Mouse (Mus musculus) CD4-positive, CD25-positive, alpha-beta regulatory T cell (primary cell): ENCODE data around the gene Serpinb6d. TPM values are rescaled to one million over a fixed set of nuclear protein-coding genes. Genes with fewer than 3 reads are reported as not detected.

Experiments
- polyA plus RNA-seq: library from polyadenylated mRNA; unstranded; fragments of 100-300 nt; shearing (Covaris generic); gene quantifications from one replicate; pipeline ENCODE4 v1.2.1, GENCODE M21; 2017

Gene Serpinb6d
- polyA plus RNA-seq = not detected

GRCm38 (mm10) chr13:33661105-33661504 is at the start of gene Serpinb6d:
Gene Serpinb6d, plus strand, starts transcription at chr13:33661405.

Other genes starting within 250 kb of the Serpinb6d start
- gene Serpinb9g, start 176.6 kb upstream of the Serpinb6d start, polyA plus RNA-seq = not detected
- gene Serpinb6e, start 182.0 kb downstream of the Serpinb6d start, polyA plus RNA-seq = not detected
- gene Serpinb6c, start 244.3 kb downstream of the Serpinb6d start, polyA plus RNA-seq = not detected